Mouse (Mus musculus): ENCODE measurements around the gene Olfr78. TPM values are rescaled to one million over a fixed set of nuclear protein-coding genes. Genes with fewer than 3 reads are reported as not detected.

Olfr78 gene
- polyA plus RNA-seq, 1 experiment from 2014 or later = not detected

DNA sequence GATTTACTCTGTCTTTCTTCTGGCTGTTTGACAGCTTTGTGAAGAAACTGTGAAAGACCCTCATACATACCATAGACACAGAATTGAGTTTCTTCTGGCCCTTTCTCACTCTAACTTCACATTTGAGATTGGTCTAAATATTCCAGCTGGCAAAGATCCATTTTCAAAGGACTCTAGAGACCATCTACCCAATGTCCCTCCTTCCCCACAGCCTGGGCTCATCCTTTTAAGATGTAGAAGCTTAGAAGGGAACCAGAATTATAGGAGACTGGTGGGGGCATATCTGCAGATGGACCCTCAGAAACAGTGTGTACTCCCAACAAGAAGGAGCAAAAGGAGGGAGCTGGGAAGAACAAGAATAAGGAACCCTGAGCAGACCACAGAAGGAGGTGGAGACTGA, 57.4 kb downstream of the Olfr78 start, which contains the start of gene Olfr558:
Gene Olfr558 (plus strand): TSS at position 301 of the 400 bp plus-strand sequence.
- H3K9ac ChIP-seq (ENCODE audit: low read length) = no peak within 1 kb of the TSS
- no peak for ATAC-seq (ENCODE audit: insufficient number of reproducible peaks, insufficient read depth, low FRiP score, low read depth)
- no peaks in the 10 kb centered on the region for H3K27me3 ChIP-seq (ENCODE audit: control insufficient read depth, insufficient read depth, low read length)
- no peak within 1 kb of the TSS for H3K4me2 ChIP-seq (ENCODE audit: low read length)
- no peak within 1 kb of the TSS for H3K4me3 ChIP-seq (ENCODE audit: control insufficient read depth in 1 of 2, insufficient read depth in 1 of 2, low read depth in 1 of 2, low read length in 2 of 2)
- H3K27ac ChIP-seq (replicated peaks in 1 of 2; ENCODE audit: control insufficient read depth in 1 of 2, insufficient read depth in 1 of 2, low read depth in 2 of 2, low read length in 2 of 2) = no peak within 1 kb of the TSS
- no peaks in the 10 kb centered on the region for H3K9me3 ChIP-seq (ENCODE audit: control insufficient read depth, low read length)
- H3K36me3 ChIP-seq (ENCODE audit: control insufficient read depth, insufficient read depth, low read length) = no peaks in the 10 kb centered on the region
- no peaks in the 10 kb centered on the region for H3K4me1 ChIP-seq (ENCODE audit: control insufficient read depth in 2 of 2, insufficient read depth in 2 of 2, low read length in 2 of 2)

DNA sequence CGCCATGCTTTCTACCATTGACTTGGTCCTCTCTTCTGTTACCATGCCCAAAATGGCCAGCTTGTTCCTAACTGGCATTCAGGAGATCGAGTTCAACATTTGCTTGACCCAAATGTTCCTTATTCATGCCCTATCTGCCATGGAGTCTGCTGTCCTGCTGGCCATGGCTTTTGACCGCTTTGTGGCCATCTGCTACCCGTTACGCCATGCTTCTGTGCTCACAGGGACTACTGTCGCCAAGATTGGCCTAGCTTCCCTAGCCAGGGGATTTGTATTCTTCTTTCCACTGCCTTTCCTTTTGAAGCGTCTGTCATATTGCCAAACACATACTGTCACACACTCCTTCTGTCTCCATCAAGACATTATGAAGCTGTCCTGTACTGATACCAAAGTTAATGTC, 60.8 kb downstream of the Olfr78 start:
- Histone ChIP-seq H3K27ac (replicated peaks in 1 of 2; ENCODE audit: control insufficient read depth in 1 of 2, insufficient read depth in 1 of 2, low read depth in 2 of 2, low read length in 2 of 2) (no peak overlapping the region), H3K4me3 (ENCODE audit: control insufficient read depth in 1 of 2, insufficient read depth in 1 of 2, low read depth in 1 of 2, low read length in 2 of 2) (no peak overlapping the region), H3K9me3 (ENCODE audit: control insufficient read depth, low read length) (no peaks in the 10 kb centered on the region), H3K4me2 (ENCODE audit: low read length) (no peak overlapping the region), H3K9ac (ENCODE audit: low read length) (no peak overlapping the region), H3K4me1 (ENCODE audit: control insufficient read depth in 2 of 2, insufficient read depth in 2 of 2, low read length in 2 of 2) (peaks cover 0 to 2% of the 10 kb centered on the region in 2 experiments; a peak in 1 of 4 replicates), H3K36me3 (ENCODE audit: control insufficient read depth, insufficient read depth, low read length) (no peaks in the 10 kb centered on the region), H3K27me3 (ENCODE audit: control insufficient read depth, insufficient read depth, low read length) (no peaks in the 10 kb centered on the region)
- ATAC-seq (ENCODE audit: insufficient number of reproducible peaks, insufficient read depth, low FRiP score, low read depth) = no peak
- WGBS = 83% methylated on average over 7 of the region's 7 CpGs

DNA sequence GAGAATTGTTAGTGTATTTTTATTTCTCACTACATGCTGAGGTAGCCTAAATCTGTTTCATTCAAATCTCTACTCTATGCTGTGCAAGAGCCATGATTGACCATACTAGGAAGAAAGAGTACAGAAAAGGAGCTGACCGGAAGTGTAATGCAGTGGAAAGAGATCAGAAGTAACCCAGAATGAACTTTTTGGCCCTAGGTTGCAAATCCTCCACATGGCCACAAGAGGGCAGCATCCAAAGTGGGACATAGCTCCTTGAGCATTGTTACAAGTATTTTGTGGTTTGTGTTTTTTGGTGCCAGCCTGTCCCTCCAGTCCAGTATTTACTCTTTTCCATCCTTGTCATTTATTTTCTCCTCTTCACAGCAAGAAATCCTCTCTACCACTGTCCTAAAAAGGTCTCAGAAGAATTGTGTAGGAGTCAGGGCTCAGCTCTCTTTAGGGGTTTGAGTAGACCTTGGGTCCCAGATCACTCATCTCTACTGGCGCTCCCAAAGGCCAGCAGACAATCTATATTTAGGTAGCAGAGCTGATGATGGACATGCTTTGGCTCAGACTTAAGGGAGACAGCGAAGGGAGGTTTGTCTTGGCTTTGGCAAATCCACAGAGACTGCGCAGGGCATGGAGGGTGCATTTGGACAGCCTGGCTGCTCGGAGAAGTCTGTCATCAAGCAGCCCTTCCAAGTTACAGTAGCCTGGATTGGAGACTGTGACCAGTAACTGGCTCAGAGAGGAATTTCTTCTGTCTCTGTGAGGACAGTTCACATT, 63.7 kb downstream of the Olfr78 start, which contains the start of gene Olfr557:
Gene Olfr557 (plus strand): TSS at position 553 of the 768 bp plus-strand sequence.
- Histone ChIP-seq H3K4me2 (ENCODE audit: low read length) (no peak within 1 kb of the TSS), H3K36me3 (ENCODE audit: control insufficient read depth, insufficient read depth, low read length) (no peaks in the 10 kb centered on the region), H3K27ac (replicated peaks in 1 of 2; ENCODE audit: control insufficient read depth in 1 of 2, insufficient read depth in 1 of 2, low read depth in 2 of 2, low read length in 2 of 2) (no peak within 1 kb of the TSS), H3K9ac (ENCODE audit: low read length) (no peak within 1 kb of the TSS), H3K27me3 (ENCODE audit: control insufficient read depth, insufficient read depth, low read length) (no peaks in the 10 kb centered on the region), H3K9me3 (ENCODE audit: control insufficient read depth, low read length) (no peaks in the 10 kb centered on the region), H3K4me1 (ENCODE audit: control insufficient read depth in 2 of 2, insufficient read depth in 2 of 2, low read length in 2 of 2) (peaks cover 0 to 2% of the 10 kb centered on the region in 2 experiments; a peak in 1 of 4 replicates), H3K4me3 (ENCODE audit: control insufficient read depth in 1 of 2, insufficient read depth in 1 of 2, low read depth in 1 of 2, low read length in 2 of 2) (no peak within 1 kb of the TSS)
- 53% methylated on average over 5 of the region's 5 CpGs for WGBS
- ATAC-seq (ENCODE audit: insufficient number of reproducible peaks, insufficient read depth, low FRiP score, low read depth) = no peak

Other genes with a start within 250 kb of the Olfr78 start
- not detected in 2 replicates for gene Olfr547, start 224.7 kb downstream of the Olfr78 start, polyA plus RNA-seq (2014; fragmentation: Nextera tagmentation; extraction: Ambion mirVana)
- gene Olfr548-ps1, start 218.6 kb downstream of the Olfr78 start, polyA plus RNA-seq (2014; fragmentation: Nextera tagmentation; extraction: Ambion mirVana) = not detected in 2 replicates
- not detected in 2 replicates for gene Olfr549, start 209.6 kb downstream of the Olfr78 start, polyA plus RNA-seq (2014; fragmentation: Nextera tagmentation; extraction: Ambion mirVana)
- gene Trim21, start 194.0 kb downstream of the Olfr78 start, polyA plus RNA-seq (2014; fragmentation: Nextera tagmentation; extraction: Ambion mirVana) = 0.57 and 0.96 TPM in 2 replicates
- gene Olfr550, start 188.0 kb downstream of the Olfr78 start, polyA plus RNA-seq (2014; fragmentation: Nextera tagmentation; extraction: Ambion mirVana) = not detected in 2 replicates
- gene Olfr551, start 167.6 kb downstream of the Olfr78 start, polyA plus RNA-seq (2014; fragmentation: Nextera tagmentation; extraction: Ambion mirVana) = not detected in 2 replicates
- gene Olfr552, start 161.7 kb downstream of the Olfr78 start, polyA plus RNA-seq (2014; fragmentation: Nextera tagmentation; extraction: Ambion mirVana) = not detected in 2 replicates
- gene Olfr553, start 141.3 kb downstream of the Olfr78 start, polyA plus RNA-seq (2014; fragmentation: Nextera tagmentation; extraction: Ambion mirVana) = not detected in 2 replicates
- not detected in 2 replicates for gene Olfr554, start 121.0 kb downstream of the Olfr78 start, polyA plus RNA-seq (2014; fragmentation: Nextera tagmentation; extraction: Ambion mirVana)
- not detected in 2 replicates for gene Olfr555, start 100.6 kb downstream of the Olfr78 start, polyA plus RNA-seq (2014; fragmentation: Nextera tagmentation; extraction: Ambion mirVana)
- gene Olfr556, start 94.6 kb downstream of the Olfr78 start, polyA plus RNA-seq (2014; fragmentation: Nextera tagmentation; extraction: Ambion mirVana) = not detected in 2 replicates
- gene Trim68, start 72.1 kb downstream of the Olfr78 start, polyA plus RNA-seq (2014; fragmentation: Nextera tagmentation; extraction: Ambion mirVana) = 13.5 and 16.3 TPM in 2 replicates
- gene Olfr557, start 63.6 kb downstream of the Olfr78 start, polyA plus RNA-seq (2014; fragmentation: Nextera tagmentation; extraction: Ambion mirVana) = not detected in 2 replicates
- gene Olfr558, start 57.3 kb downstream of the Olfr78 start, polyA plus RNA-seq (2014; fragmentation: Nextera tagmentation; extraction: Ambion mirVana) = 0.20 and 0.30 TPM in 2 replicates
- not detected in 2 replicates for gene Olfr33, start 40.4 kb downstream of the Olfr78 start, polyA plus RNA-seq (2014; fragmentation: Nextera tagmentation; extraction: Ambion mirVana)
- 0.12 TPM in 1 of 2 replicates, not detected in the other for gene Olfr559, start 32.0 kb downstream of the Olfr78 start, polyA plus RNA-seq (2014; fragmentation: Nextera tagmentation; extraction: Ambion mirVana)
- not detected in 2 replicates for gene Olfr560, start 105 bp downstream of the Olfr78 start, polyA plus RNA-seq (2014; fragmentation: Nextera tagmentation; extraction: Ambion mirVana)
- not detected in 2 replicates for gene Olfr561, start 11.8 kb upstream of the Olfr78 start, polyA plus RNA-seq (2014; fragmentation: Nextera tagmentation; extraction: Ambion mirVana)
- gene Olfr564, start 44.0 kb upstream of the Olfr78 start, polyA plus RNA-seq (2014; fragmentation: Nextera tagmentation; extraction: Ambion mirVana) = not detected in 2 replicates
- not detected in 2 replicates for gene Olfr566, start 99.3 kb upstream of the Olfr78 start, polyA plus RNA-seq (2014; fragmentation: Nextera tagmentation; extraction: Ambion mirVana)
- not detected in 2 replicates for gene Olfr568, start 117.7 kb upstream of the Olfr78 start, polyA plus RNA-seq (2014; fragmentation: Nextera tagmentation; extraction: Ambion mirVana)
- gene Olfr569, start 131.4 kb upstream of the Olfr78 start, polyA plus RNA-seq (2014; fragmentation: Nextera tagmentation; extraction: Ambion mirVana) = not detected in 2 replicates
- gene Olfr570, start 135.1 kb upstream of the Olfr78 start, polyA plus RNA-seq (2014; fragmentation: Nextera tagmentation; extraction: Ambion mirVana) = not detected in 2 replicates
- not detected in 2 replicates for gene Olfr571, start 158.1 kb upstream of the Olfr78 start, polyA plus RNA-seq (2014; fragmentation: Nextera tagmentation; extraction: Ambion mirVana)
- gene Olfr572, start 164.9 kb upstream of the Olfr78 start, polyA plus RNA-seq (2014; fragmentation: Nextera tagmentation; extraction: Ambion mirVana) = not detected in 2 replicates
- not detected in 2 replicates for gene Olfr573-ps1, start 183.1 kb upstream of the Olfr78 start, polyA plus RNA-seq (2014; fragmentation: Nextera tagmentation; extraction: Ambion mirVana)
- gene Olfr574, start 189.0 kb upstream of the Olfr78 start, polyA plus RNA-seq (2014; fragmentation: Nextera tagmentation; extraction: Ambion mirVana) = not detected in 2 replicates
- not detected in 2 replicates for gene Olfr575, start 199.3 kb upstream of the Olfr78 start, polyA plus RNA-seq (2014; fragmentation: Nextera tagmentation; extraction: Ambion mirVana)
- gene Olfr576, start 203.2 kb upstream of the Olfr78 start, polyA plus RNA-seq (2014; fragmentation: Nextera tagmentation; extraction: Ambion mirVana) = not detected in 2 replicates
- not detected in 2 replicates for gene Olfr577, start 216.5 kb upstream of the Olfr78 start, polyA plus RNA-seq (2014; fragmentation: Nextera tagmentation; extraction: Ambion mirVana)
- gene Olfr578, start 229.9 kb upstream of the Olfr78 start, polyA plus RNA-seq (2014; fragmentation: Nextera tagmentation; extraction: Ambion mirVana) = not detected in 2 replicates